Mouse (Mus musculus): ENCODE data around the gene Samd5.

- no peak for TF ChIP-seq POLR2A (IDR thresholded peaks at IDR 0.05; ENCODE audit: low read depth, low read length)
- no peak for TF ChIP-seq CTCF (IDR thresholded peaks at IDR 0.05; ENCODE audit: extremely low read depth, insufficient read length, insufficient replicate concordance, low read depth, low read length)
Observed at GRCm38 (mm10) chr10:9680928-9681327, 5.9 kb upstream of the Samd5 start.

All from small intestine, adult 2 months (tissue).